Mouse (Mus musculus): ENCODE data around the gene Tmem150b. TPM values are rescaled to one million over a fixed set of nuclear protein-coding genes. Genes with fewer than 3 reads are reported as not detected.

Gene Tmem150b
- polyA plus RNA-seq, 1 experiment from 2014 or later: 0.24 TPM

DNA sequence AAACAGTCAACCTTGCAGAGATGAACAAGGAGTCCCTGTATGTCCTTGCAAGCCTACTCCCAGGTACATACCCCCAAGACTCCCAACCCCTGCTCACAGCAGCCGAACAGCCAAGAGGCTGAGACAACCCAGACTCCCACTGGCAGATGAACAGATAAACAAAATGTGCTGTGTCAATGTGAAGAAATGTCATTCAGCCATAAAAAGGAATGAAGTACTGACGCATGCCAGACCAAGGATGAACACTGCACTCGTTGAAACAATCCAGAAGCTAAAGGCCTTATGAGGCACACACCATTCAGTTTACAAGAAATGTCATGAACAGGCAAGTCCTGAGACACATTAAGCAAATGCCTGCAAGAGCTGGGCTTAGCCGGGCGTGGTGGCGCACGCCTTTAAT is 49.8 kb downstream of the Tmem150b start:
- no peak for DNase-seq (ENCODE audit: low spot score)
- no peak overlapping the region for H3K4me2 ChIP-seq (replicated peaks)
- H3K27ac ChIP-seq: no peak overlapping the region
- H3K4me3 ChIP-seq (replicated peaks; ENCODE audit: low read length): no peak overlapping the region
- WGBS: 95% methylated on average over 7 of the region's 7 CpGs
- peaks cover 70% of the 10 kb centered on the region for H3K36me3 ChIP-seq (replicated peaks; ENCODE audit: control insufficient read depth, insufficient read depth)
- H3K9ac ChIP-seq: no peak overlapping the region
- no peak for ATAC-seq (ENCODE audit: low FRiP score)
- no peaks in the 10 kb centered on the region for H3K9me3 ChIP-seq (ENCODE audit: control insufficient read depth, low read length)
- H3K4me1 ChIP-seq (replicated peaks; ENCODE audit: control insufficient read depth, insufficient read depth, low read length): no peaks in the 10 kb centered on the region
- no peaks in the 10 kb centered on the region for H3K27me3 ChIP-seq (ENCODE audit: control insufficient read depth, insufficient read depth, low read length)

DNA sequence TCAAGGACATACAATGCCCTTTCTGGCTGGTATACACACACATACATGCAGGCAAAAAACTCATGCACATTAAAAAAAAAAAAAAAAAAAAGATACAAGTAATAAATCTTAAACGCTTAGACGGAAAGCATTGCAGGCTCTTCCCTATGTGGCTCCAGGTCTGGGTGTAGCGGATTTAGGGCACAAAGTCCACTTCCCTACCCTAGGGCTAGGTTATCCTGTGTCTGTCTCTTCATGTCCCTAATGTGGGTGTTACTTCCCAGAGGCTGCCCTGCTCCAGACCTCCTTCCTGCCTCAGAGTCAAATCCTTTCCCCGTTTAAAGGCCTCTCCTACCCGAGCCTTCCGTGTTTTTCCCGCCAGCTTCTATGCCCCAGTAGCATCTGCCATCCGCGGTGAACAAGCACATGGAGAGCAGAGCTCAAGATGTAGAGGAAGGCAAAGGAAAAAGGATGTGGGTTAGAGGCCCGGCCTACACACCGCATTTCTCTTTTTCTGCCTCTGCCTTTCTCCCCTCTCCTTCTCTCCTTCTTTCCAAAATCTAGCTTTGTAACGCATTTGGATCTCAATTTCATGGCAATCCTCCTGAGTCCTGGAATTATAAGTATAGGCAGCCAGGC is 50.8 kb downstream of the Tmem150b start:
- Histone ChIP-seq H3K4me1 (replicated peaks; ENCODE audit: control insufficient read depth, insufficient read depth, low read length) (no peaks in the 10 kb centered on the region), H3K9me3 (ENCODE audit: control insufficient read depth, low read length) (no peaks in the 10 kb centered on the region), H3K4me2 (replicated peaks) (no peak overlapping the region), H3K36me3 (replicated peaks; ENCODE audit: control insufficient read depth, insufficient read depth) (peaks cover 69% of the 10 kb centered on the region), H3K9ac (no peak overlapping the region), H3K27me3 (ENCODE audit: control insufficient read depth, insufficient read depth, low read length) (no peaks in the 10 kb centered on the region), H3K27ac (no peak overlapping the region), H3K4me3 (replicated peaks; ENCODE audit: low read length) (no peak overlapping the region)
- no peak for ATAC-seq (ENCODE audit: low FRiP score)
- 92% methylated on average over 12 of the region's 12 CpGs for WGBS
- no peak for DNase-seq (ENCODE audit: low spot score)

DNA sequence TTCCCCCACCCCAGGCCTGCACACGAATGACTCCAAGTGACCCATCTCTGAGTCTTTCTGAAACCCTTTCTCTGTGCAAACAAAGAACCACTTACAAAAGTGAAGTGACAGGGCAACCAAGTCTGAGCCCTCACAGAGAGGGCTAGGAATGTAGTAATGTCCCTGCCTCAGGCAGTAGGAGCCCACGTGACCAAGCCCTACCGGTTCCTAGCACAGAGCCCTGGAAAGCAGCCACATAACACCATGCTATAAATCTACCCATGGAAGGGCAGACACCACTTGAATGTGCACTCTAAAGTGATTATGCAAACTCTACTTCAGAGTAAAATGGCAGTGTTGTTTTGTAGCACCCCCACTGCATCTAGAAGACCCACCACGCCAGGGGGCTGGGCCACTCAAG is 53.1 kb downstream of the Tmem150b start:
- Histone ChIP-seq H3K4me2 (replicated peaks) (no peak overlapping the region), H3K4me1 (replicated peaks; ENCODE audit: control insufficient read depth, insufficient read depth, low read length) (no peaks in the 10 kb centered on the region), H3K4me3 (replicated peaks; ENCODE audit: low read length) (no peak overlapping the region), H3K36me3 (replicated peaks; ENCODE audit: control insufficient read depth, insufficient read depth) (peaks cover 66% of the 10 kb centered on the region), H3K27me3 (ENCODE audit: control insufficient read depth, insufficient read depth, low read length) (no peaks in the 10 kb centered on the region), H3K9me3 (ENCODE audit: control insufficient read depth, low read length) (no peaks in the 10 kb centered on the region), H3K27ac (no peak overlapping the region), H3K9ac (no peak overlapping the region)
- DNase-seq (ENCODE audit: low spot score) (no peak), ATAC-seq (ENCODE audit: low FRiP score) (peak; percentile 62; the same call in 1 of the 2 replicates)
- WGBS: 79% methylated on average over 4 of the region's 4 CpGs

DNA sequence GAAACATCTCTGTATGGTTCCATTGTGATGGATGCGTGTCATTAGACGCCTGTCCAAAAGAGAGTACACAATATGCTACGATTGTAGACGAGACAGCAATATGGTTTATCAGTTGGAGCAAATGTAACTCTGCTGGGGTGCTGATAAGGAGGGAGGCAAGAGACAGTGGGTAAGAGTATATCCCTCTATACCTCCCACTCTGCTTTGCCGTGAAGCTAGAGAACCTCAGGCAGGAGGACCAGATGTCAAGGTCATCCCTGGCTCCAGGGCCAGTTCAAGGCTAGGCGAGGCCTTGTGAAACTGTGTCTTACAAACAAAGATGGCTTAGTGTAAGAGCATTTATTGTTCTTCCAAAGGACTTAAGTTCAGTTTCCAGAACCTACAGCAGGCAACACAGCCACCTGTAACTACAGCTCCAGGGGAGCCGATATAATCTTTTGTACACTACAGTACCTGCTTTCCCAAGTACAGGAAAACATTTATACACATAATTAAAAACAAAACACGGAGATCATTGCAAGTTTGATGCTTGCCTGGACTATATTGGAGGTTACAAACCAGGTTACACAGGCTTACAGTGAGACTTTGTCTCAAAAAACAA is 54.3 kb downstream of the Tmem150b start:
- ATAC-seq (ENCODE audit: low FRiP score) (no peak), DNase-seq (ENCODE audit: low spot score) (no peak)
- H3K4me1 ChIP-seq (replicated peaks; ENCODE audit: control insufficient read depth, insufficient read depth, low read length): no peaks in the 10 kb centered on the region
- WGBS: 92% methylated on average over 8 of the region's 8 CpGs
- peaks cover 67% of the 10 kb centered on the region for H3K36me3 ChIP-seq (replicated peaks; ENCODE audit: control insufficient read depth, insufficient read depth)
- no peak overlapping the region for H3K4me3 ChIP-seq (replicated peaks; ENCODE audit: low read length)
- H3K27me3 ChIP-seq (ENCODE audit: control insufficient read depth, insufficient read depth, low read length): no peaks in the 10 kb centered on the region
- no peak overlapping the region for H3K4me2 ChIP-seq (replicated peaks)
- H3K9ac ChIP-seq: no peak overlapping the region
- 0 out of 2 replicates have a peak, but pooled peaks cover 3% of the 10 kb centered on the region for H3K9me3 ChIP-seq (ENCODE audit: control insufficient read depth, low read length)
- H3K27ac ChIP-seq: no peak overlapping the region

DNA sequence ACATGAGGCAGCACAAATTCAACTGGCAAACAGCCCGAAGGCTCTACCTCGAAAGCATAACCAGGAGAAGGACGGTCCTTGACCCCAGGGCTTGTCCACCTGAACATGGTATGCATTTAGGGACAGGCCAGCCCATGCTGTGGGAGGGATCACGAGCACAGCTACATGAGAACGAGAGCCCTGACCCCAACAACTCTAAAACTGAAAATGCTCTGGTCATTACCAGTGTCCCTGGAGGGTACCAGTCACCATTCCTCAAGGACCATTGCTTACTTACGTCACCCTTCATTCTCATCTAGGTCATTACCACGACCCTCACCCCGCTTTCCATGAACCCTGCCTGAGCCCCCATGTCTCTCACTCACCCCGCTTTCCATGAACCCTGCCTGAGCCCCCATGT is 55.9 kb downstream of the Tmem150b start:
- Histone ChIP-seq H3K27me3 (ENCODE audit: control insufficient read depth, insufficient read depth, low read length) (no peaks in the 10 kb centered on the region), H3K4me2 (replicated peaks) (no peak overlapping the region), H3K4me1 (replicated peaks; ENCODE audit: control insufficient read depth, insufficient read depth, low read length) (no peaks in the 10 kb centered on the region), H3K27ac (no peak overlapping the region), H3K9ac (no peak overlapping the region), H3K9me3 (ENCODE audit: control insufficient read depth, low read length) (0 out of 2 replicates have a peak, but pooled peaks cover 3% of the 10 kb centered on the region), H3K4me3 (replicated peaks; ENCODE audit: low read length) (no peak overlapping the region), H3K36me3 (replicated peaks; ENCODE audit: control insufficient read depth, insufficient read depth) (peaks cover 56% of the 10 kb centered on the region)
- no peak for DNase-seq (ENCODE audit: low spot score)
- 99% methylated on average over 9 of the region's 9 CpGs for WGBS
- ATAC-seq (ENCODE audit: low FRiP score): no peak

DNA sequence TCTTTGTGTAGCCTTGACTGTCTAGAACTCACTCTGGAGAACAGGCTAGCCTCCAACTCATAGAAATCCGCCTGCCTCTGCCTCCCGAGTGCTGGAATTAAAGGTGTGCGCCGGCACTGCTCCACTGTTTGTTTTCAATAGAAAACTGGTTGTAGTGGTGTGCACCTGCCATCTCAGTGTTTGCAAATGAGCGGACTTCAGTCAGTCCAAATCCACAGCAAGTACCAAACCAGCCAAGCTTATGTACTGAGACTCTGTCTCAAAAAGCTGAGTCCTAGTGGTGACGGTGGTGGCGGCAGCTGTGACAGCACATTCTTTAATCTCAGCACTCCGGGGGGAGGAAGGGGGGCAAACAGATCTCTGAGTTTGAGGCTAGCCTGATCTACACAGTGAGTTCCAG is 56.5 kb downstream of the Tmem150b start:
- Histone ChIP-seq H3K4me3 (replicated peaks; ENCODE audit: low read length) (no peak overlapping the region), H3K9me3 (ENCODE audit: control insufficient read depth, low read length) (0 out of 2 replicates have a peak, but pooled peaks cover 3% of the 10 kb centered on the region), H3K27me3 (ENCODE audit: control insufficient read depth, insufficient read depth, low read length) (no peaks in the 10 kb centered on the region), H3K9ac (no peak overlapping the region), H3K4me1 (replicated peaks; ENCODE audit: control insufficient read depth, insufficient read depth, low read length) (no peaks in the 10 kb centered on the region), H3K4me2 (replicated peaks) (no peak overlapping the region), H3K36me3 (replicated peaks; ENCODE audit: control insufficient read depth, insufficient read depth) (peaks cover 55% of the 10 kb centered on the region), H3K27ac (no peak overlapping the region)
- no peak for DNase-seq (ENCODE audit: low spot score)
- no peak for ATAC-seq (ENCODE audit: low FRiP score)
- WGBS: 95% methylated on average over 8 of the region's 8 CpGs

DNA sequence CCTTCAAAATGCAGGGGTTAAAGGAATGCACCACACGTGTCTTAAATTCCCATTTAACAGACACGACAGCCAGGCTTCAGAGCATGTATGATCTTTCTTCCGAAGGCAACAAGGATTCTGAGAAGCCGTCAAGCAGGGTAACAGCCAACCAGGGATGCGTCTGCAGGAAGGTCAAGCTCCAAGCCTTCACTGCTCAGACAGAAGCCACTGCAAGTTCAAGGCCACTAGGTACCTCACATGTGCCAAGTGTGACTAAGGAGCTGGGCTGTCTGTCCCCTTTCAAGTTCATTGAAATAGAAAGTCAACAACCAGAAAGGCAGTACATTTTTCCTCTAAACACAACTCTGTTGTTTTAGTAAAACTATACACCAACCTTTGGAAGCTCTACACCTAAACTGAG is 58.2 kb downstream of the Tmem150b start:
- Histone ChIP-seq H3K27ac (no peak overlapping the region), H3K27me3 (ENCODE audit: control insufficient read depth, insufficient read depth, low read length) (no peaks in the 10 kb centered on the region), H3K4me1 (replicated peaks; ENCODE audit: control insufficient read depth, insufficient read depth, low read length) (no peaks in the 10 kb centered on the region), H3K9ac (no peak overlapping the region), H3K4me3 (replicated peaks; ENCODE audit: low read length) (no peak overlapping the region), H3K9me3 (ENCODE audit: control insufficient read depth, low read length) (0 out of 2 replicates have a peak, but pooled peaks cover 3% of the 10 kb centered on the region), H3K36me3 (replicated peaks; ENCODE audit: control insufficient read depth, insufficient read depth) (peaks cover 64% of the 10 kb centered on the region), H3K4me2 (replicated peaks) (no peak overlapping the region)
- ATAC-seq (ENCODE audit: low FRiP score) (no peak), DNase-seq (ENCODE audit: low spot score) (no peak)
- WGBS: 96% methylated on average over 5 of the region's 5 CpGs

DNA sequence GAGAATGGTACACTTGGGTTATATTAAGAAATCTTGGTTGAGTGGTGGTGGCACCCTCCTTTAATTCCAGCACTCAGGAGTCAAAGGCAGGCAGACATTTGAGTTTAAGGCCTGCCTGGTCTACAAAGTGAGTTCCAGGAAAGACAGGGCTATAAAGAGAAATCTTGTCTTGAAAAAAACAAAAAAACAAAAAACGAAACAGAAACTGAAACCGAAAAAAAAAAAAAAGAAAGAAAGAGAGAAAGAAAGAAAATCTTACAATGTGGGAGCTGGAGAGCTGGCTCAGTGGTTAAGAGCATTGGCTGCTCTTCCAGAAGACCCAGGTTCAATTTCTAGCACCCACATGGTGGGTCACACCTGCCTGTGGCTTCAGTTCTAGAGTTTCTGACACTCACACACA is 61.3 kb downstream of the Tmem150b start:
- Histone ChIP-seq H3K9ac (no peak overlapping the region), H3K4me3 (replicated peaks; ENCODE audit: low read length) (no peak overlapping the region), H3K4me2 (replicated peaks) (no peak overlapping the region), H3K9me3 (ENCODE audit: control insufficient read depth, low read length) (0 out of 2 replicates have a peak, but pooled peaks cover 3% of the 10 kb centered on the region), H3K36me3 (replicated peaks; ENCODE audit: control insufficient read depth, insufficient read depth) (peaks cover 42% of the 10 kb centered on the region), H3K27me3 (ENCODE audit: control insufficient read depth, insufficient read depth, low read length) (no peaks in the 10 kb centered on the region), H3K4me1 (replicated peaks; ENCODE audit: control insufficient read depth, insufficient read depth, low read length) (peaks cover 14% of the 10 kb centered on the region), H3K27ac (no peak overlapping the region)
- ATAC-seq (ENCODE audit: low FRiP score) (no peak), DNase-seq (ENCODE audit: low spot score) (no peak)
- 98% methylated on average over 2 of the region's 2 CpGs for WGBS

DNA sequence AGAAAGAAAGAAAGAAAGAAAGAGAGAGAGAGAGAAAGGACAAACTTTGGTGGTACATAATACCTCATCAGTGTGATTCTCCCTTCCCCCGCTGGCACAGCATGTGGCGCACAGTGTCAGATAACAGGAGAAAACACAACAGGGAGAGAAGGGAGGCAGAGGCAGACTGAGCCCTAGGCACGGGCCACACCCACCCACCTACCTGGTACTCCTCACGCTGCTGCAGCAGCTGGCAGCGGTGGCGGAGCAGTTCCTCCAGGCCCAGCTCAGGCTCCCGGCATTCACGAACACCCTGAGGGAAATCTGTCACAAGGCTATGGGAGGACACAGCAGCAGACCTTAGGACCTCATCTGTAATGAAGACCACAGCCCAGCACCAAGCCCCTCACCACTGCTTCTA is 61.9 kb downstream of the Tmem150b start:
- H3K36me3 ChIP-seq (replicated peaks; ENCODE audit: control insufficient read depth, insufficient read depth): peaks cover 36% of the 10 kb centered on the region

More for the DNA sequence above, 61.9 kb downstream of the Tmem150b start:
- Histone ChIP-seq H3K4me1 (replicated peaks; ENCODE audit: control insufficient read depth, insufficient read depth, low read length) (peaks cover 14% of the 10 kb centered on the region), H3K9ac (no peak overlapping the region), H3K4me2 (replicated peaks) (no peak overlapping the region), H3K27me3 (ENCODE audit: control insufficient read depth, insufficient read depth, low read length) (no peaks in the 10 kb centered on the region), H3K9me3 (ENCODE audit: control insufficient read depth, low read length) (0 out of 2 replicates have a peak, but pooled peaks cover 3% of the 10 kb centered on the region), H3K27ac (no peak overlapping the region), H3K4me3 (replicated peaks; ENCODE audit: low read length) (no peak overlapping the region)
- 80% methylated on average over 8 of the region's 8 CpGs for WGBS
- no peak for DNase-seq (ENCODE audit: low spot score)
- no peak for ATAC-seq (ENCODE audit: low FRiP score)

Measured in hindbrain, embryonic 14.5 days (tissue).